ENCODE assay signal across 30 mouse cellular contexts in the genomic region with DNA sequence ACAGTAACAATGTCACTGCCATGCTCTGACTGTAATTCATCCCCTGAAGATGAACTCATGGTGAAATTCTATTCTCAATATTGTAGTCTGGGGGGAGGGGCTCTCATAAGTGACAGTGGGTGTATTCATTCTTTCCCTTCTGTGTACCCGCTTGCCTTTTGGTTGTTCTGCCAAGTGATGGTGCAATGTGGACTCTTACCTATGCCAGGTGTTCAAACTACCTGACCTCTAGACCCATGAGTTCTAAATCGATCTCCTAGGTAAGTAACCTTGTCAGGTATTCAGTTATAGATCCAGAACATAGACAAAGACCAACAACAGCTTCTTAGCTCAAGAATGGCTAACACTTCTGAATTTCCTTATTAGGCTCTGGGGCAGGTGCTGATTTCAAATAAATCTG. TPM values are rescaled to one million over a fixed set of nuclear protein-coding genes. Genes with fewer than 3 reads are reported as not detected.
"Had no signal": no experiment of that assay in that cellular context is flagged by ENCODE, and none has a peak within 500 bp of the region (broad histone marks: within the 10 kb centered on the region; RNA-seq: fewer than 3 reads in every experiment).

No protein-coding gene starts in this region.

- H3K4me2 ChIP-seq: heart, embryonic 12.5 days; hindbrain, embryonic 12.5 days; hindbrain, embryonic 14.5 days; limb, embryonic 12.5 days; liver, embryonic 13.5 days had no signal

- H3K9me3 ChIP-seq: heart, embryonic 10.5 days; heart, embryonic 12.5 days; hindbrain, embryonic 10.5 days; hindbrain, embryonic 12.5 days; limb, embryonic 10.5 days; limb, embryonic 12.5 days; liver, embryonic 13.5 days had no signal

- ATAC-seq: forebrain, embryonic 16.5 days; hindbrain, embryonic 16.5 days; inflammation-experienced regulatory T-cells, adult 6 months; intestine, embryonic 16.5 days had no signal

- H3K27ac ChIP-seq: gastrocnemius, adult 2 months; heart, embryonic 10.5 days; hindbrain, embryonic 10.5 days; hindbrain, embryonic 12.5 days; hindbrain, embryonic 14.5 days; layer of hippocampus, adult 2 months; left cerebral cortex, adult 2 months; limb, embryonic 10.5 days; limb, embryonic 12.5 days; liver, embryonic 13.5 days had no signal

- H3K36me3 ChIP-seq: heart, embryonic 10.5 days; heart, embryonic 12.5 days; hindbrain, embryonic 10.5 days; hindbrain, embryonic 12.5 days; limb, embryonic 10.5 days; limb, embryonic 12.5 days had no signal

- H3K27me3 ChIP-seq: hindbrain, embryonic 12.5 days; limb, embryonic 12.5 days; liver, embryonic 13.5 days had no signal

- H3K4me3 ChIP-seq: gastrocnemius, adult 2 months; heart, embryonic 10.5 days; heart, embryonic 12.5 days; hindbrain, embryonic 10.5 days; hindbrain, embryonic 12.5 days; layer of hippocampus, adult 2 months; left cerebral cortex, adult 2 months; limb, embryonic 10.5 days; limb, embryonic 12.5 days; liver, embryonic 13.5 days had no signal

- H3K9ac ChIP-seq: heart, embryonic 12.5 days; hindbrain, embryonic 12.5 days; hindbrain, embryonic 14.5 days; limb, embryonic 12.5 days; liver, embryonic 13.5 days had no signal

- DNase-seq: gastrocnemius, adult 2 months; gastrocnemius, postnatal 10 days; gastrocnemius, postnatal 25 days; heart, postnatal 10 days; heart, postnatal 4 days; kidney, adult 18-20 months; kidney, adult 8-10 months; kidney, postnatal 10 days; kidney, postnatal 25 days; kidney, postnatal 4 days; liver, embryonic 13.5 days had no signal

- H3K4me1 ChIP-seq: heart, embryonic 10.5 days; heart, embryonic 12.5 days; limb, embryonic 10.5 days; limb, embryonic 12.5 days; liver, embryonic 13.5 days had no signal

RNA-seq across cellular contexts. Expression of gene Gm17662, which starts 18.8 kb away (rescaled TPM):
- polyA plus RNA-seq: forebrain, embryonic 16.5 days; frontal cortex, adult 2 months; heart, embryonic 10.5 days; heart, embryonic 12.5 days; heart, embryonic 14.5 days; heart, embryonic 16.5 days; hindbrain, embryonic 10.5 days; hindbrain, embryonic 12.5 days; hindbrain, embryonic 14.5 days; hindbrain, embryonic 16.5 days; inflammation-experienced regulatory T-cells, adult 6 months; intestine, embryonic 16.5 days; kidney, embryonic 14.5 days; kidney, embryonic 16.5 days; limb, embryonic 10.5 days; limb, embryonic 12.5 days; limb, embryonic 14.5 days; liver, embryonic 13.5 days had no signal

RNA-seq across cellular contexts. Expression of gene C8a, which starts 37.9 kb away (rescaled TPM):
- polyA plus RNA-seq: forebrain, embryonic 16.5 days; heart, embryonic 14.5 days; heart, embryonic 16.5 days; hindbrain, embryonic 10.5 days; hindbrain, embryonic 12.5 days; hindbrain, embryonic 14.5 days; hindbrain, embryonic 16.5 days; inflammation-experienced regulatory T-cells, adult 6 months; limb, embryonic 10.5 days; limb, embryonic 12.5 days had no signal
